9 mouse cellular contexts compared by ENCODE assay signal in the genomic region with DNA sequence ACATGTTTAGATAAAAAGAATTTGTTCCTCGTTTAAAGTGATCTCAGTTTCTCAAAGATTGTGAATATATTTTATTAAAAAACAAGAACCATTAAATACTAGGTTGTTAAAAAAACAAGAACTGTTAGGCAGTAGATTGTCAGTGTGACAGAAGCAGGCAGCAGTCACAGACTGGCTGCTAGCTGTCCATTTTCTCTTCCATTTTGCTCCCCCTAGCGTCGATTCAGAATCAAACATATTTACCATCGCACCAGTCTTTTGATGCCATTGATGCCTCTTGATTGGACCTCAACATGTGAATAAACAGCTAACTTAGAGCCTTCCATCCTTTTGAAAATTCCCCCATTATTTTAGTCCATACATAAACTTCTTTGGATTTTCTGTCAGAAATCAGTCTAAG.
DNase-seq lines count a peak whose midpoint lies in the region; ATAC-seq and TF ChIP-seq lines count a peak whose summit lies in the region.
"Had no signal": no experiment of that assay in that cellular context is flagged by ENCODE, and none has a peak within 500 bp of the region (broad histone marks: within the 10 kb centered on the region; RNA-seq: fewer than 3 reads in every experiment).

No protein-coding gene starts in this region.

- peaks cover 20% of the 10 kb centered on the region; the same call in 1 of the 2 replicates for H3K36me3 ChIP-seq in intestine, postnatal 0 days (ENCODE audit: control insufficient read depth, insufficient read depth)
- H3K36me3 ChIP-seq in intestine, embryonic 16.5 days (ENCODE audit: control insufficient read depth, insufficient read depth, low read length) = 0 out of 2 replicates have a peak, but pooled peaks cover 3% of the 10 kb centered on the region

- H3K4me2 ChIP-seq in intestine, postnatal 0 days (replicated peaks; ENCODE audit: low read depth) = no peak overlapping the region
- no peak overlapping the region for H3K4me2 ChIP-seq in intestine, embryonic 16.5 days (ENCODE audit: low read depth, low read length)
- H3K4me2 ChIP-seq: lung, embryonic 15.5 days had no signal

- H3K9ac ChIP-seq in intestine, postnatal 0 days (ENCODE audit: low read depth, low read length) = no peak overlapping the region
- no peak overlapping the region for H3K9ac ChIP-seq in intestine, embryonic 16.5 days (ENCODE audit: low read depth, low read length)
- H3K9ac ChIP-seq: lung, embryonic 15.5 days had no signal

- H3K27ac ChIP-seq in intestine, postnatal 0 days (ENCODE audit: low read depth, low read length) = no peak overlapping the region
- no peak overlapping the region for H3K27ac ChIP-seq in intestine, embryonic 16.5 days (ENCODE audit: low read length)
- H3K27ac ChIP-seq: lung, embryonic 15.5 days had no signal

- DNase-seq in thymus, postnatal 14 days = peak; percentile 32
- DNase-seq in thymus, postnatal 4 days = no peak
- DNase-seq in cerebellum, postnatal 36 days = peak; percentile 29 to 40
- no peak for DNase-seq in adrenal gland, adult 8-10 months
- DNase-seq in gastrocnemius, postnatal 4 days (ENCODE audit: low spot score in 2 of 2) = no peak

- no peak for ATAC-seq in intestine, postnatal 0 days
- no peak for ATAC-seq in intestine, embryonic 16.5 days
- ATAC-seq in granulocyte monocyte progenitor cell, adult 5-6 weeks (replicated peaks; ENCODE audit: poor library complexity, severe bottlenecking) = no peak

- no peaks in the 10 kb centered on the region for H3K4me1 ChIP-seq in intestine, postnatal 0 days (replicated peaks; ENCODE audit: control insufficient read depth, insufficient read depth, low read length)
- peaks cover 3% of the 10 kb centered on the region; the same call in 1 of the 2 replicates for H3K4me1 ChIP-seq in intestine, embryonic 16.5 days (ENCODE audit: control insufficient read depth, insufficient read depth, low read length)
- H3K4me1 ChIP-seq: lung, embryonic 15.5 days had no signal

- no peaks in the 10 kb centered on the region for H3K9me3 ChIP-seq in intestine, postnatal 0 days (ENCODE audit: control insufficient read depth)
- no peaks in the 10 kb centered on the region for H3K9me3 ChIP-seq in intestine, embryonic 16.5 days (ENCODE audit: control insufficient read depth, low read length)
- H3K9me3 ChIP-seq: lung, embryonic 15.5 days had no signal

- no peak overlapping the region for H3K4me3 ChIP-seq in intestine, postnatal 0 days (ENCODE audit: low read depth, low read length)
- no peak overlapping the region for H3K4me3 ChIP-seq in intestine, embryonic 16.5 days (ENCODE audit: low read length)
- H3K4me3 ChIP-seq: lung, embryonic 15.5 days had no signal

- WGBS in intestine, postnatal 0 days = 56% methylated on average over 4 of the region's 4 CpGs
- 77% methylated on average over 4 of the region's 4 CpGs for WGBS in intestine, embryonic 16.5 days

- peak; percentile 68 for TF ChIP-seq CTCF in intestine, postnatal 0 days (IDR thresholded peaks at IDR 0.05; ENCODE audit: low read depth)

- H3K27me3 ChIP-seq in intestine, postnatal 0 days (replicated peaks; ENCODE audit: control insufficient read depth, insufficient read depth, low read length) = no peaks in the 10 kb centered on the region
- no peaks in the 10 kb centered on the region for H3K27me3 ChIP-seq in intestine, embryonic 16.5 days (replicated peaks; ENCODE audit: control insufficient read depth, insufficient read depth, low read length)
- H3K27me3 ChIP-seq: lung, embryonic 15.5 days had no signal

Comparison
In these comparisons a context has a peak if more than half of its experiments do, and no peak if none do; other contexts are left out.
1. DNase-seq: peak in thymus, postnatal 14 days (single experiment) and cerebellum, postnatal 36 days (2 of 2); none in thymus, postnatal 4 days (single experiment), adrenal gland, adult 8-10 months (single experiment) and gastrocnemius, postnatal 4 days (0 of 2).